Mouse (Mus musculus): ENCODE measurements around the gene Pglyrp1.

GRCm38 (mm10) chr7:18917931-18918330 lies 46.8 kb downstream of the Pglyrp1 start:
- no peak for TF ChIP-seq CTCF (IDR thresholded peaks at IDR 0.05; ENCODE audit: low read depth)
- no peak for TF ChIP-seq EP300 (optimal IDR thresholded peaks at IDR 0.05)
